Mouse (Mus musculus) heart, adult 2 months (tissue): ENCODE measurements at regions not wholly inside any gene's neighbourhood (a gene's known extent, or its start where the extent isn't known, plus 50 kb on each side); places are given as distances from the start of the nearest gene placed in this dataset.

Experiments
- CTCF ChIP-seq: fragments of 200-600 bp; IDR thresholded peaks from 2 replicates; pipeline ENCODE4 v1.8.1; 2022; ENCODE audit warnings: antibody characterized with exemption, mild to moderate bottlenecking, moderate library complexity
- EP300 ChIP-seq: fragments of 200-500 bp; IDR thresholded peaks from 2 replicates; pipeline ENCODE4 v1.6.1; 2011; ENCODE audit warnings: low read depth, low read length, control low read depth; ENCODE audit not compliant: insufficient read depth

DNA sequence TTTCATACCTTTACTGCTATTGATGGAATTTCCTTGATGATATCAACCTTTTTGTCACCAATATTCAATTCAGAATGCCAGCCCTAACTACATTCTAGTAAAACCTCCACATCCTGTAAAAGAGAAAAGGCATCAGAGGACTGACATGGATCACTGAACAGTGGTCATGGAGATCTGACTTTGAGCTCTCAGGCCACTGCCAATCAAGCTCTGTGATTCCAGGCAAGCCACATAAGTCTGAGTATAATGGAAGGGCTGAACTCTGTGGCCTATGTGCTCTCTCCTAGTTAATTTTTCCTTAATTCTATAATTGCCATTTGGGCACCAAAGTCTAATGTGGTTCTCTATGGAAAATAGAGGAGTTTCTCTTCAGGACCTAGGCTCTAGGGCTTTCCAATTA lies 161.8 kb upstream of the Ell2 start:
- no peak for TF ChIP-seq EP300
- TF ChIP-seq CTCF, result no peak
